Mouse (Mus musculus): ENCODE measurements around the gene Mall. TPM values are rescaled to one million over a fixed set of nuclear protein-coding genes. Genes with fewer than 3 reads are reported as not detected.

Gene Mall
- polyA plus RNA-seq, 1 experiment from 2014 or later, result not detected

DNA sequence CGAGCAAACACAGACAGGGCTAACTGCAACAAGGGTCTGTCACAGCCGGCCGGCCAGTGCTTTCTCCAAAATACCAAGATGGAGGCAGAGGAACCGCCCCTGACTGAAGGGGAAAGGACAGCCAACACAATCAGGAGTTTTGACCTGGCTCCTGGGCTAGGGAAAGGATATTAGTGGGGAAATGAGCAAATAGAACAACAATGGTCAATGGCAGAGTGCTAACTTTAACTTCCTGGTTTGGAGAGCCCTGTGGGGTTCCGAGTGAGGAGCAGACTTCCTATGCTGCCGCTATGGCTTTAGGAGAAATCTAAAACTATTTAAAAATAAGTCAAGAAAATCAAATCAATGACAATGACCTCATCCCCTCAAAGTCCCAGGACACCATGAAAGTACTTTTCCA is 1.6 kb downstream of the Mall start:
- H3K4me1 ChIP-seq, result peaks cover 7% of the 10 kb centered on the region
- ATAC-seq, result no peak
- no peak overlapping the region for H3K27ac ChIP-seq
- no peak overlapping the region for H3K4me3 ChIP-seq
- no peak overlapping the region for H3K4me2 ChIP-seq
- WGBS (ENCODE audit: insufficient replicate concordance), result 47% methylated on average over 6 of the region's 6 CpGs
- H3K27me3 ChIP-seq (replicated peaks), result peaks cover 49% of the 10 kb centered on the region
- no peaks in the 10 kb centered on the region for H3K9me3 ChIP-seq (replicated peaks)
- H3K36me3 ChIP-seq, result no peaks in the 10 kb centered on the region
- H3K9ac ChIP-seq, result no peak overlapping the region

DNA sequence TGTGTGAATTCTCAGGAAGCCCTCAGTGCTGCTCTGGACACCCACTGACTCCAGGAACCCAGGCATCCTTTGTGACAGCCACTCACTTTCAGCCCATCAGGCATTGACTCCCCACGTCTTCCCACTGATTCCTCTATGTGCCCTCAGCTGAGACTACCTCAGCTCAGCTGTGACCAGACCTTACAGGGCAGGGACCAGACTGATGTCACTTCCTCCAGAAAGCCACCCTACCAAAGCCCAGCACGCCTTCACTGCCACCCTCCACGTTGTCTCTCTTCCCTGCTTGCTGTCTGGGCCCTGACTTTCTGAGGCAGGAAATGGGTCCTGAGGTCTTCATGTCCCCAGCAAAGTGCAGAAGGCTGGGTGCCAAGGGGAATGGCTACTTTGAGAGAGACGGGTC is 6.5 kb downstream of the Mall start:
- WGBS (ENCODE audit: insufficient replicate concordance), result 37% methylated on average over 4 of the region's 4 CpGs
- Histone ChIP-seq H3K36me3 (no peaks in the 10 kb centered on the region), H3K27me3 (replicated peaks) (peaks cover 18% of the 10 kb centered on the region; the same call in 1 of the 2 replicates), H3K9ac (no peak overlapping the region), H3K4me2 (no peak overlapping the region), H3K4me3 (no peak overlapping the region), H3K4me1 (peaks cover 13% of the 10 kb centered on the region), H3K9me3 (replicated peaks) (no peaks in the 10 kb centered on the region), H3K27ac (0 out of 2 replicates have a peak overlapping the region, but pooled peaks have one; percentile 40)
- ATAC-seq, result no peak

- Histone ChIP-seq H3K27ac (peak overlapping the region; percentile 42; the same call in 1 of the 2 replicates), H3K9ac (no peak overlapping the region), H3K4me2 (no peak overlapping the region), H3K4me1 (peaks cover 13% of the 10 kb centered on the region), H3K27me3 (replicated peaks) (0 out of 2 replicates have a peak, but pooled peaks cover 13% of the 10 kb centered on the region), H3K36me3 (no peaks in the 10 kb centered on the region), H3K9me3 (replicated peaks) (no peaks in the 10 kb centered on the region), H3K4me3 (no peak overlapping the region)
- 28% methylated on average over 7 of the region's 7 CpGs for WGBS (ENCODE audit: insufficient replicate concordance)
- no peak; the same call in 1 of the 2 replicates for ATAC-seq
Measured at GRCm38 (mm10) chr2:127722176-127722892, 7.4 kb downstream of the Mall start.

DNA sequence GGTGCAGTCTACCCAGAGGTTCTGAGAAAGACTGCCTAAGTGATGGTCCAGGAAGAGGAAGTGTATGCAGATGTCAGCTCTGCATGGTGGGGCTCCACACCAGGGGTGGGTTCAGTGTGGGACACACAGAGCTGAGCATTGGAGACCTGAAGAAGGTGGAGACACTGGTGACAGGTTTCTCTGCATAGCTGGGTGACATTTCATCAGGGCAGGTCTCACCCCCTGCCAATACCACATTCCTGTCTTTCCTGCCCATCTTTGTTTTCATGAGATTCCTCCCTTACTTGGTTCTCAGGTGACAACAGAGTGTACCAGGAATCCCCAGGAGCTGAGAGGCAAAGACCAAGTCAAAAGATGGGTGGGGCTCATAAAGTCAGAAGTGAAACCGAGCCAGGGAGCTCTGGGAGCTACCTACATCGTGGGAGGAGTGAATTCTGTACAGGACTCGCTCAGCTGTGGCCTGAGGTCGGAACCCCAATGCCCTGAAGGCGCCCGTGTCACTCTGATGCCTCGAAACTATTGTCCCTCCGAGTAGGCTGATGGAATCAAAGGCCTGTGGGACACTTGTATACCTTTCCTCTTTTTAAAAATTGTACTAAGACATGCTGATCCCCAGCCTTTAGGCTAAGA is 10.8 kb downstream of the Mall start:
- Histone ChIP-seq H3K4me3 (no peak overlapping the region), H3K4me2 (no peak overlapping the region), H3K4me1 (peaks cover 13% of the 10 kb centered on the region), H3K27me3 (replicated peaks) (no peaks in the 10 kb centered on the region), H3K9me3 (replicated peaks) (no peaks in the 10 kb centered on the region), H3K36me3 (no peaks in the 10 kb centered on the region), H3K9ac (no peak overlapping the region), H3K27ac (no peak overlapping the region)
- WGBS (ENCODE audit: insufficient replicate concordance), result 47% methylated on average over 8 of the region's 8 CpGs
- no peak for ATAC-seq

- H3K27me3 ChIP-seq (replicated peaks), result 0 out of 2 replicates have a peak, but pooled peaks cover 7% of the 10 kb centered on the region
- ATAC-seq, result no peak
Measured at GRCm38 (mm10) chr2:127714726-127715125, 15.0 kb downstream of the Mall start.

GRCm38 (mm10) chr2:127708792-127709191 is 20.9 kb downstream of the Mall start:
- WGBS (ENCODE audit: insufficient replicate concordance), result 76% methylated on average over 3 of the region's 3 CpGs
- H3K4me2 ChIP-seq, result no peak overlapping the region
- no peak overlapping the region for H3K27ac ChIP-seq
- H3K36me3 ChIP-seq, result no peaks in the 10 kb centered on the region
- H3K4me1 ChIP-seq, result no peaks in the 10 kb centered on the region
- H3K9ac ChIP-seq, result no peak overlapping the region
- no peak for ATAC-seq
- no peak overlapping the region for H3K4me3 ChIP-seq
- H3K9me3 ChIP-seq (replicated peaks), result no peaks in the 10 kb centered on the region
- 0 out of 2 replicates have a peak, but pooled peaks cover 7% of the 10 kb centered on the region for H3K27me3 ChIP-seq (replicated peaks)

More at GRCm38 (mm10) chr2:127714726-127715125, 15.0 kb downstream of the Mall start:
- H3K9me3 ChIP-seq (replicated peaks), result no peaks in the 10 kb centered on the region
- no peaks in the 10 kb centered on the region for H3K4me1 ChIP-seq
- no peaks in the 10 kb centered on the region for H3K36me3 ChIP-seq
- H3K4me2 ChIP-seq, result no peak overlapping the region
- 54% methylated on average over 3 of the region's 3 CpGs for WGBS (ENCODE audit: insufficient replicate concordance)
- no peak overlapping the region for H3K4me3 ChIP-seq
- no peak overlapping the region for H3K9ac ChIP-seq
- H3K27ac ChIP-seq, result no peak overlapping the region

- Histone ChIP-seq H3K27ac (no peak overlapping the region), H3K27me3 (replicated peaks) (0 out of 2 replicates have a peak, but pooled peaks cover 2% of the 10 kb centered on the region), H3K9ac (no peak overlapping the region), H3K4me2 (no peak overlapping the region), H3K4me3 (no peak overlapping the region), H3K9me3 (replicated peaks) (no peaks in the 10 kb centered on the region), H3K4me1 (no peaks in the 10 kb centered on the region), H3K36me3 (no peaks in the 10 kb centered on the region)
- 64% methylated on average over 3 of the region's 3 CpGs for WGBS (ENCODE audit: insufficient replicate concordance)
- ATAC-seq, result no peak
Measured at GRCm38 (mm10) chr2:127708060-127708459, 21.7 kb downstream of the Mall start.

GRCm38 (mm10) chr2:127705267-127705666 is 24.5 kb downstream of the Mall start:
- H3K4me1 ChIP-seq, result no peaks in the 10 kb centered on the region
- no peak overlapping the region for H3K9ac ChIP-seq
- no peaks in the 10 kb centered on the region for H3K9me3 ChIP-seq (replicated peaks)
- H3K27me3 ChIP-seq (replicated peaks), result no peaks in the 10 kb centered on the region
- H3K4me3 ChIP-seq, result no peak overlapping the region
- no peaks in the 10 kb centered on the region for H3K36me3 ChIP-seq
- 77% methylated on average over 6 of the region's 6 CpGs for WGBS (ENCODE audit: insufficient replicate concordance)
- no peak for ATAC-seq
- H3K27ac ChIP-seq, result no peak overlapping the region
- H3K4me2 ChIP-seq, result no peak overlapping the region

- no peak overlapping the region for H3K9ac ChIP-seq
- peaks cover 15% of the 10 kb centered on the region; the same call in 1 of the 2 replicates for H3K27me3 ChIP-seq (replicated peaks)
- no peak for ATAC-seq
- no peak overlapping the region for H3K4me3 ChIP-seq
- no peak overlapping the region for H3K27ac ChIP-seq
- H3K36me3 ChIP-seq, result no peaks in the 10 kb centered on the region
- no peaks in the 10 kb centered on the region for H3K4me1 ChIP-seq
- H3K9me3 ChIP-seq (replicated peaks), result no peaks in the 10 kb centered on the region
- no peak overlapping the region for H3K4me2 ChIP-seq
- 64% methylated on average over 4 of the region's 4 CpGs for WGBS (ENCODE audit: insufficient replicate concordance)
Measured at GRCm38 (mm10) chr2:127689239-127689638, 40.5 kb downstream of the Mall start.

- Histone ChIP-seq H3K27ac (no peak overlapping the region), H3K27me3 (replicated peaks) (peaks cover 6% of the 10 kb centered on the region; the same call in 1 of the 2 replicates), H3K36me3 (no peaks in the 10 kb centered on the region), H3K4me2 (no peak overlapping the region), H3K4me1 (no peaks in the 10 kb centered on the region), H3K9me3 (replicated peaks) (no peaks in the 10 kb centered on the region), H3K9ac (no peak overlapping the region), H3K4me3 (no peak overlapping the region)
- WGBS (ENCODE audit: insufficient replicate concordance), result 34% methylated on average over 12 of the region's 12 CpGs
- no peak for ATAC-seq
Measured at GRCm38 (mm10) chr2:127683687-127684331, 45.9 kb downstream of the Mall start.

GRCm38 (mm10) chr2:127667843-127668506 is 61.8 kb downstream of the Mall start:
- Histone ChIP-seq H3K9me3 (replicated peaks) (no peaks in the 10 kb centered on the region), H3K27me3 (replicated peaks) (peaks cover 3% of the 10 kb centered on the region; the same call in 1 of the 2 replicates), H3K4me1 (no peaks in the 10 kb centered on the region), H3K9ac (no peak overlapping the region), H3K36me3 (no peaks in the 10 kb centered on the region), H3K4me2 (no peak overlapping the region), H3K4me3 (no peak overlapping the region), H3K27ac (no peak overlapping the region)
- ATAC-seq, result no peak
- WGBS (ENCODE audit: insufficient replicate concordance), result 10% methylated on average over 2 of the region's 2 CpGs

Data from liver, embryonic 12.5 days (tissue).